Mouse (Mus musculus) limb, embryonic 11.5 days (tissue): ENCODE results near the gene Dact3. TPM values are rescaled to one million over a fixed set of nuclear protein-coding genes. Genes with fewer than 3 reads are reported as not detected.

Experiments used
- ATAC-seq: fragments of 200-750 bp; cut with Nextera tagmentation; 2 replicates; pipeline ENCODE4 v1.8.0; 2017; ENCODE audit warnings: low read depth; ENCODE audit not compliant: insufficient number of reproducible peaks, low FRiP score, low TSS enrichment
- DNase-seq: peaks from one replicate; pipeline ENCODE4 v3.0.0-alpha.2; 2015; ENCODE audit warnings: low spot score
- H3K27ac ChIP-seq: fragments of 300-500 bp; sonication (generic); replicated peaks from 2 replicates; pipeline ENCODE4 v1.5.1; 2014; ENCODE audit warnings: low read depth, mild to moderate bottlenecking, low read length
- H3K27me3 ChIP-seq: fragments of 300-500 bp; sonication (generic); 2 replicates; pipeline ENCODE4 v1.6.1; 2014; ENCODE audit warnings: mild to moderate bottlenecking, low read length, mixed read lengths; ENCODE audit not compliant: control insufficient read depth, insufficient read depth
- H3K36me3 ChIP-seq: fragments of 300-500 bp; sonication (generic); 2 replicates; pipeline ENCODE4 v1.6.1; 2014; ENCODE audit warnings: mild to moderate bottlenecking, low read length, moderate library complexity, mixed read lengths; ENCODE audit not compliant: control insufficient read depth, insufficient read depth
- H3K4me1 ChIP-seq: fragments of 300-500 bp; sonication (generic); 2 replicates; pipeline ENCODE4 v1.6.1; 2014; ENCODE audit warnings: low read length, mixed read lengths; ENCODE audit not compliant: control insufficient read depth, insufficient read depth
- H3K4me2 ChIP-seq: fragments of 300-500 bp; sonication (generic); 2 replicates; pipeline ENCODE4 v1.6.1; 2014; ENCODE audit warnings: low read depth, mild to moderate bottlenecking, moderate library complexity; ENCODE audit not compliant: severe bottlenecking
- H3K4me3 ChIP-seq: fragments of 300-500 bp; sonication (generic); 2 replicates; pipeline ENCODE4 v1.5.1; 2014; ENCODE audit warnings: low read depth, low read length
- H3K9ac ChIP-seq: fragments of 300-500 bp; sonication (generic); 2 replicates; pipeline ENCODE4 v1.6.1; 2014; ENCODE audit warnings: mild to moderate bottlenecking, low read length
- H3K9me3 ChIP-seq: fragments of 300-500 bp; sonication (generic); 2 replicates; pipeline ENCODE4 v1.6.1; 2016; ENCODE audit warnings: low read length; ENCODE audit not compliant: control insufficient read depth
- WGBS: fragments of 180-500 bp; shearing (Covaris S2); extraction: QIAGEN DNeasy Blood & Tissue Kit; methylation state at CpG from one replicate; pipeline ENCODE4 v1.1.7; 2014; 5-methylcytosine and 5-hydroxymethylcytosine counted together
- polyA plus RNA-seq: library from polyadenylated mRNA; unstranded; fragments of >200 nt; fragmentation: Nextera tagmentation; extraction: Ambion mirVana; gene quantifications from 2 replicates; pipeline ENCODE4 v1.2.1, GENCODE M21; 2014

The Dact3 gene
- polyA plus RNA-seq, 1 experiment from 2014 or later = 14.6 TPM

GRCm38 (mm10) chr7:16876006-16876405 is 889 bp downstream of the Dact3 start:
- peak; percentile 49 for DNase-seq
- peak overlapping the region; percentile 95 for H3K4me3 ChIP-seq
- ATAC-seq = no peak
- peaks cover 4% of the 10 kb centered on the region; the same call in 1 of the 2 replicates for H3K36me3 ChIP-seq
- H3K4me1 ChIP-seq = peaks cover 22% of the 10 kb centered on the region
- H3K27ac ChIP-seq = peak overlapping the region; percentile 89
- H3K27me3 ChIP-seq = no peaks in the 10 kb centered on the region
- no peaks in the 10 kb centered on the region for H3K9me3 ChIP-seq
- WGBS = 2% methylated on average over 11 of the region's 11 CpGs
- H3K9ac ChIP-seq = peak overlapping the region; percentile 70
- H3K4me2 ChIP-seq = peak overlapping the region; percentile 71

- peak overlapping the region; percentile 89 for H3K27ac ChIP-seq
- 1% methylated on average over 13 of the region's 13 CpGs for WGBS
- DNase-seq (peak; percentile 98), ATAC-seq (peak; percentile 77)
- peak overlapping the region; percentile 70 for H3K9ac ChIP-seq
- peaks cover 23% of the 10 kb centered on the region for H3K4me1 ChIP-seq
- peak overlapping the region; percentile 95 for H3K4me3 ChIP-seq
- peak overlapping the region; percentile 71 for H3K4me2 ChIP-seq
- H3K9me3 ChIP-seq = no peaks in the 10 kb centered on the region
- H3K36me3 ChIP-seq = peaks cover 10% of the 10 kb centered on the region; the same call in 1 of the 2 replicates
- no peaks in the 10 kb centered on the region for H3K27me3 ChIP-seq
These were observed 1.5 kb downstream of the Dact3 start for GRCm38 (mm10) chr7:16876608-16877007.

- Histone ChIP-seq H3K27ac (no peak overlapping the region; the same call in 1 of the 2 replicates), H3K27me3 (no peaks in the 10 kb centered on the region), H3K36me3 (peaks cover 11% of the 10 kb centered on the region; the same call in 1 of the 2 replicates), H3K9me3 (no peaks in the 10 kb centered on the region; the same call in 1 of the 2 replicates), H3K4me1 (peaks cover 23% of the 10 kb centered on the region), H3K4me3 (no peak overlapping the region), H3K9ac (no peak overlapping the region), H3K4me2 (no peak overlapping the region)
- DNase-seq (no peak), ATAC-seq (no peak)
- 84% methylated on average over 3 of the region's 3 CpGs for WGBS
These were observed 2.6 kb downstream of the Dact3 start for GRCm38 (mm10) chr7:16877717-16878116.

GRCm38 (mm10) chr7:16879796-16880547 is 4.9 kb downstream of the Dact3 start:
- Histone ChIP-seq H3K27me3 (no peaks in the 10 kb centered on the region), H3K9me3 (peaks cover 3% of the 10 kb centered on the region), H3K4me1 (peaks cover 21% of the 10 kb centered on the region), H3K4me3 (peak overlapping the region; percentile 12; the same call in 1 of the 2 replicates), H3K4me2 (peak overlapping the region; percentile 36; the same call in 1 of the 2 replicates), H3K36me3 (peaks cover 25% of the 10 kb centered on the region), H3K9ac (peak overlapping the region; percentile 49), H3K27ac (peak overlapping the region; percentile 96)
- DNase-seq (peak; percentile 87), ATAC-seq (peak; percentile 29; the same call in 1 of the 2 replicates)
- 15% methylated on average over 9 of the region's 9 CpGs for WGBS

GRCm38 (mm10) chr7:16880615-16881014 is 5.5 kb downstream of the Dact3 start:
- ATAC-seq (no peak), DNase-seq (no peak)
- Histone ChIP-seq H3K4me3 (peak overlapping the region; percentile 12; the same call in 1 of the 2 replicates), H3K4me2 (peak overlapping the region; percentile 36; the same call in 1 of the 2 replicates), H3K27me3 (no peaks in the 10 kb centered on the region), H3K27ac (peak overlapping the region; percentile 96), H3K4me1 (peaks cover 21% of the 10 kb centered on the region), H3K9ac (peak overlapping the region; percentile 49), H3K36me3 (peaks cover 32% of the 10 kb centered on the region), H3K9me3 (peaks cover 9% of the 10 kb centered on the region)
- 17% methylated on average over 5 of the region's 5 CpGs for WGBS

- H3K4me1 ChIP-seq = peaks cover 18% of the 10 kb centered on the region
- ATAC-seq (no peak), DNase-seq (no peak)
- peaks cover 47% of the 10 kb centered on the region for H3K36me3 ChIP-seq
- H3K27ac ChIP-seq = no peak overlapping the region
- H3K9me3 ChIP-seq = peaks cover 18% of the 10 kb centered on the region
- 96% methylated on average over 6 of the region's 6 CpGs for whole genome bisulfite sequencing
- no peak overlapping the region for H3K4me3 ChIP-seq
- no peak overlapping the region for H3K9ac ChIP-seq
- no peak overlapping the region for H3K4me2 ChIP-seq
- no peaks in the 10 kb centered on the region for H3K27me3 ChIP-seq
These were observed 8.0 kb downstream of the Dact3 start for GRCm38 (mm10) chr7:16883162-16883561.

- H3K4me1 ChIP-seq = peaks cover 16% of the 10 kb centered on the region
These were observed 9.2 kb downstream of the Dact3 start for GRCm38 (mm10) chr7:16884334-16884733.

GRCm38 (mm10) chr7:16885271-16885776 is 10.2 kb downstream of the Dact3 start:
- Histone ChIP-seq H3K4me3 (peak overlapping the region; percentile 5; the same call in 1 of the 2 replicates), H3K4me2 (no peak overlapping the region), H3K27ac (peak overlapping the region; percentile 36; the same call in 1 of the 2 replicates), H3K4me1 (peaks cover 9% of the 10 kb centered on the region), H3K9me3 (peaks cover 20% of the 10 kb centered on the region), H3K27me3 (no peaks in the 10 kb centered on the region), H3K36me3 (peaks cover 53% of the 10 kb centered on the region), H3K9ac (peak overlapping the region; percentile 22)
- ATAC-seq (no peak), DNase-seq (no peak)
- WGBS = 16% methylated on average over 95 of the region's 95 CpGs

More at GRCm38 (mm10) chr7:16884334-16884733, 9.2 kb downstream of the Dact3 start:
- Histone ChIP-seq H3K9me3 (peaks cover 18% of the 10 kb centered on the region), H3K27me3 (no peaks in the 10 kb centered on the region), H3K9ac (no peak overlapping the region), H3K4me3 (no peak overlapping the region), H3K4me2 (no peak overlapping the region), H3K27ac (0 out of 2 replicates have a peak overlapping the region, but pooled peaks have one; percentile 9), H3K36me3 (peaks cover 53% of the 10 kb centered on the region)
- no peak for ATAC-seq
- 52% methylated on average over 4 of the region's 4 CpGs for WGBS
- no peak for DNase-seq
